Mouse (Mus musculus) inflammation-experienced regulatory T-cells (primary cell): ENCODE data around the gene Fign. TPM values are rescaled to one million over a fixed set of nuclear protein-coding genes. Genes with fewer than 3 reads are reported as not detected.

Source experiments
- polyA plus RNA-seq, 2 experiments: library from polyadenylated mRNA; unstranded; fragments of 100-300 nt; shearing (Covaris generic); gene quantifications; one replicate each; pipeline ENCODE4 v1.2.1; 2017

Gene Fign
- 1 to 10 TPM in 1 of 2 experiments, under 1 TPM in 1; 0.10 to 1.6 TPM for polyA plus RNA-seq

GRCm38 (mm10) chr2:64097937-64098617 lies at the start of gene Fign:
TSS of gene Fign (minus strand) at chr2:64098038.

